Mouse (Mus musculus) cerebellum, adult 2 months (tissue): ENCODE measurements at regions not wholly inside any gene's neighbourhood (a gene's known extent, or its start where the extent isn't known, plus 50 kb on each side); places are given as distances from the start of the nearest gene placed in this dataset.

Experiments
- CTCF ChIP-seq: fragments of 200-500 bp; IDR thresholded peaks from 2 replicates; pipeline ENCODE4 v1.5.1; 2011; ENCODE audit warnings: low read depth, mild to moderate bottlenecking, control low read depth, low read length, moderate library complexity, borderline replicate concordance; ENCODE audit not compliant: insufficient read depth
- POLR2A ChIP-seq: fragments of 200-500 bp; IDR thresholded peaks from 2 replicates; pipeline ENCODE4 v1.6.1; 2011; ENCODE audit warnings: low read length, control low read depth, borderline replicate concordance; ENCODE audit not compliant: insufficient read depth

DNA sequence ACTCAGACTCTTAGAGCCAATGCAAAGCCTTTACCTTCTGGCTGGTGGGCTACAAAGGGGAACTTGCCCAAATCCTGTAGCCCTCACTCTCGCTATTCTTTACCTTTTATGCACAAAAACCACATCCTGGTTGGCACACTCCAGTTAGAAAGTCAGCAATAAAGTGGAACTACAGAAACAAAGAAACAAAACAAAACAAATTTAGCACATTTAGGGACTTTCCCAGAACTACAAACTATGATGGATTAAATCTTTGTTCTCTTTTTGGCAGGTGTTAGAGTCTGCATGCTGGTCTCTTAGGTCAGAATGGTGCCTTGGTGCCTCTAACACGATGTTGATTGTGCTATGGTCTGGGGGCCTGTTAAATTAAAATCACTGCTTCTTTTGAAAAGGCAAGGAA, 65.4 kb downstream of the Atxn7l3b start:
- TF ChIP-seq CTCF, result no peak
- no peak for TF ChIP-seq POLR2A
